Mouse (Mus musculus) myocyte (in vitro differentiated cells): ENCODE measurements around the gene Gm4744.

ENCODE experiments used
- CEBPB ChIP-seq: IDR thresholded peaks from 2 replicates; pipeline ENCODE4 v1.6.1; 2011; ENCODE audit warnings: mild to moderate bottlenecking, moderate library complexity; ENCODE audit not compliant: poor library complexity, insufficient read depth, severe bottlenecking
- E2F4 ChIP-seq: IDR thresholded peaks from one replicate; pipeline ENCODE4 v1.6.1; 2011; ENCODE audit warnings: mild to moderate bottlenecking, control low read depth, moderate library complexity; ENCODE audit not compliant: insufficient read depth
- MAX ChIP-seq: IDR thresholded peaks from one replicate; pipeline ENCODE4 v1.6.1; 2011; ENCODE audit warnings: low read depth, mild to moderate bottlenecking, control low read depth
- MYOD1 ChIP-seq, 3 experiments: IDR thresholded peaks; one replicate each; pipeline ENCODE4 v1.6.1; 2011; ENCODE audit warnings: control low read depth in 2 of 3, low read depth in 2 of 3, mild to moderate bottlenecking in 2 of 3, moderate library complexity in 1 of 3; ENCODE audit not compliant: insufficient read length in 2 of 3, control insufficient read depth in 1 of 3
- MYOG ChIP-seq, 3 experiments: IDR thresholded peaks; one replicate each; pipeline ENCODE4 v1.6.1; 2011; ENCODE audit warnings: control low read depth in 2 of 3, low read depth in 2 of 3, mild to moderate bottlenecking in 2 of 3; ENCODE audit not compliant: insufficient read length in 2 of 3, control insufficient read depth in 1 of 3, insufficient read depth in 1 of 3
- POLR2A ChIP-seq: IDR thresholded peaks from one replicate; pipeline ENCODE4 v1.6.1; 2011; ENCODE audit warnings: low read depth, mild to moderate bottlenecking, control low read depth, moderate library complexity; ENCODE audit not compliant: insufficient read length
- POLR2AphosphoS2 ChIP-seq: IDR thresholded peaks from one replicate; pipeline ENCODE4 v1.6.1; 2011; ENCODE audit warnings: low read depth, control low read depth; ENCODE audit not compliant: insufficient read length
- SRF ChIP-seq: IDR thresholded peaks from one replicate; pipeline ENCODE4 v1.6.1; 2011; ENCODE audit warnings: low read depth; ENCODE audit not compliant: control insufficient read depth, insufficient read length
- TCF12 ChIP-seq: IDR thresholded peaks from one replicate; pipeline ENCODE4 v1.6.1; 2011; ENCODE audit warnings: mild to moderate bottlenecking, control low read depth; ENCODE audit not compliant: poor library complexity, insufficient read depth, severe bottlenecking
- TCF3 ChIP-seq: IDR thresholded peaks from one replicate; pipeline ENCODE4 v1.6.1; 2011; ENCODE audit warnings: low read depth, control low read depth; ENCODE audit not compliant: insufficient read length

DNA sequence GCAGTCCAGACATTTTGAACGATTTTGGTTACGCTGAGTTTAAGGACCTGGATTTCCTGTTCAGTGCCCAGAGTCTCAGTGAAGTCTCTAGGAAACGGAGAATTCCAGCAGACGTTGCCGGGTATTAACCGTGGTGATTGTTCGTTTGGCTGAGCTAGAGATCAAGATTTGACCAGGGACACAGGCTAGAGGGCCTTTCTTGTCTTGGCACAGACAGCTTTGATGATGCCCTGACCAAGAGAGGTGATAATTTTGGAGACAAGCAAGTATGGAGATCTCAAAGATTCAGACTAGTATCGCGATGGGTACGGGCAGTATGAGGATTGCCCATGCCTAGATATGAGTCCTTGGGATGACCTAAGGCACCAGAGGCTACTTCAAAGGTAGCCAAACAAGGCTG is 11.2 kb downstream of the Gm4744 start, which contains the start of gene 1700074P13Rik:
- TF ChIP-seq POLR2AphosphoS2 (no peak), TCF3 (no peak), POLR2A (no peak), SRF (no peak), E2F4 (no peak), TCF12 (no peak), MYOG (IDR thresholded peaks at IDR 0.05; ENCODE audit: control insufficient read depth in 1 of 3, insufficient read depth in 1 of 3, insufficient read length in 2 of 3, low read depth in 2 of 3) (no peak), MYOD1 (IDR thresholded peaks at IDR 0.05; ENCODE audit: control insufficient read depth in 1 of 3, insufficient read length in 2 of 3, low read depth in 2 of 3) (no peak), MAX (no peak), CEBPB (no peak)
